Mouse (Mus musculus): ENCODE data around the gene Btnl2.
"Not testable (repeated sequence)": the region's sequence is repeated elsewhere in the genome, so short reads cannot be mapped to it uniquely, and the experiment has no call there.

DNA sequence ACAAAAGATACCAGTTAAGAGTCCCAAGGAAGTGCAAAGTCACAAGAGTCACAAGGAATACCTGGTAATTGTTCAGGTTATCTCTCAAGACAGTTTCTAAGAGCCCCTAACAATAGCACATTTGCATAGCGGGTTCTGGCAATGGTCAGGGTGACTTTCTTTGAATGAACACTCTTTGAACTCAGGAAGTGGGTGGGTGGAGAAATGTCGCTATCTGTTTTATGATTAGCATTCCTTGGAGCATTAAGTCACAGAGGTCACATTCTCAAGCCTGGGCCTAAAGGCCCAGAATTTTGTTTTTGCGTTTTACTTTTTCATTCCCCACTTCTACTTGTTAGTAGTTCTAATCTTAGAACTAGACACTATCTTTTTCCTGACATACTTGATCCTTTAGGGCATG lies 44.1 kb upstream of the Btnl2 start:
- not testable (repeated sequence) for TF ChIP-seq HCFC1 (IDR thresholded peaks at IDR 0.05; ENCODE audit: borderline replicate concordance, insufficient read depth, low read length); ZC3H11A (IDR thresholded peaks at IDR 0.05; ENCODE audit: borderline replicate concordance, low read depth, low read length); CHD2 (IDR thresholded peaks at IDR 0.05; ENCODE audit: low read depth, low read length); ZNF384 (IDR thresholded peaks at IDR 0.05; ENCODE audit: low read depth, low read length)
